Mouse (Mus musculus) small intestine, adult 10 weeks (tissue): ENCODE measurements around the gene Inhbb. TPM values are rescaled to one million over a fixed set of nuclear protein-coding genes. Genes with fewer than 3 reads are reported as not detected.

ENCODE experiments used
- polyA plus RNA-seq: library from polyadenylated mRNA; stranded (reverse); fragments of 350-450 nt; fragmentation: Illumina TruSeq; extraction: RNeasy Lipid Tissue Mini Kit (QIAGEN cat#74804); gene quantifications from one replicate; pipeline ENCODE4 v1.2.3, GENCODE M21; 2014; ENCODE audit warnings: low replicate concordance

The Inhbb gene
- 0.33 TPM for polyA plus RNA-seq

GRCm38 (mm10) chr1:119421576-119422421 is at the start of gene Inhbb:
Gene Inhbb, minus strand, starts transcription at chr1:119422248.

Other genes with a start within 250 kb of the Inhbb start
- 7.4 TPM for gene Ralb, start 82.5 kb upstream of the Inhbb start, polyA plus RNA-seq
- 18.2 TPM for gene Tmem185b, start 103.9 kb upstream of the Inhbb start, polyA plus RNA-seq
- gene Epb41l5, start 226.8 kb upstream of the Inhbb start, polyA plus RNA-seq = 19.0 TPM